Mouse (Mus musculus) subcutaneous adipose tissue, adult 2 months (tissue): ENCODE results near the gene Tmem151a. TPM values are rescaled to one million over a fixed set of nuclear protein-coding genes. Genes with fewer than 3 reads are reported as not detected.

Experiments used
- polyA plus RNA-seq: library from polyadenylated mRNA; depleted of rRNA; stranded (reverse); fragments of >200 nt; gene quantifications from 2 replicates; pipeline ENCODE4 v1.2.3, GENCODE M21; 2012; ENCODE audit warnings: low replicate concordance; rRNA removed

Gene Tmem151a
- polyA plus RNA-seq = 2.0 and 9.4 TPM in 2 replicates

DNA sequence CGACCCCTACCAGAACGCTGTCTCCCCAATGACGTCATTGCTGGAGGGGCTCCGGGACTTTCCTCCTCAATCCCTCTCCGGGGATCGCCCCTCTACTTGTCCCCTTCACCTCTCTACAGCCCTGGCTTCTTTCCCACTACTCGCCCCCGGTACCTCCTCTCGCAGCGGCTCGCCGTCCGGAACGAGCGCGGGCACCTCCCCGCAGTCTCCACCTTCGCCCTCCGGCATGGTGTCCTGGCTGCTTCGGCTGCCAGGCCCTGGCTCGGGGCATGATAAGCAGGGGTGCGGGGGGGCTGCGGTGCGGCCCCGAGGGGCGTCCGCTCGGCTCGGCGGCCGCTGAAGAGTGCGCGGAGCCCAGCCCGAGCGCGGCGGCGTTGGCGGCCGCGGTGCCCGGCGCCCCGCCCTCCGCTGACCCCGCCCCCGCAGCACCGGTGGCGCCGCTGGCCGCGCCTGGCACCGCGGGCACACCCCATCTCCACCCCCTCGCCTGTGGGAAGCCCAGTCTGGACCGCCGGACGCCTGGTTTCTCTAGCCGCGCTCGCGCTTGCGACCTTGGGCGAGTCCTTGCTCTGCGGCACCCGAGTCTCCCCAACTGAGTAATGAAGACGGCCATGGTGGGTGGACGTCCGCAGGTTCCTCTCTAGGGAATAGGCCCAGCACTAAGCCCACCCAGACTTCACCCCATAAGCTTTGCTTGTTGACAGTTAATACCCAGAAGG, at the start of gene Tmem151a:
Gene Tmem151a, minus strand, starts transcription at position 387 of the 719 bp plus-strand sequence.

DNA sequence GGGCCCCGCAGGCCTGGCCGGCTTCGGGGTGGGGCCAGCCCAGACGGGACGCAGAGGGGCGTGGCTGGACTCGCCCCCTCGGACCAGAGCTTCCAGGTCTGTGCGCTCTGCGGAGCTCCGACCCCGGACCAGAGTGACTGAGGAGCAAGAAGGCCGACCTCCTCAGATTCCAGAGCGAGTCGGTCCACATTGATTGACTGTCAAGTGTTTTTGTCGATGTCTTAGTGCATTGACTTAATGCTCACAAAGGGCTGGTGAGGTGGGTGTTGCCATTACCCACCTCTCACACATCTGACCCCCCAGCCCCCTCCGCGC, 33.0 kb upstream of the Tmem151a start, which contains the start of gene Klc2:
Gene Klc2, minus strand, starts transcription at position 177 of the 315 bp plus-strand sequence.

DNA sequence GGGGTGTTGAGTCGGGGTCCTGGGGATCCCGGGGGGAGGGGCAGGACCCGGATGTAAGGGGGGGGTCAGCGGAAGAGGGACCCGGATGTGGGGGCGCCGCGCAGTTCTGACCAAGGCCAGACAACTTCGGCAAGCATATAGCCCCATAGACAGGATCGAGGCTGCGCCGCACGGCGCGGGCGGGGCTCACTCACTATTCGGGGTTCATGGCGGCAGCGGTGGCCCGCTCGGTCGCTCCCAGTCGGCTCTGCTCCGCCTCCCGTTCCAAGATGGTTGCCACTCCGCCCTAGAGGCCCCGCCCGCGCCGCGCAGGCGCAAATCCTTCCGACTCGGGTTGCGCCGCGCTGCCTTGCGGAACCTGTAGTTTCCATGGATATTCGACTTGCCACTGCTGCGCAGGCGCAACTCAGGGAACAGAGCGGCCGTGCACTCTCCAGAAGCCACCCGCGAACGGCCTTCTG, 21.4 kb upstream of the Tmem151a start, which contains the start of gene Rab1b:
Gene Rab1b, minus strand, starts transcription at position 342 of the 461 bp plus-strand sequence.

DNA sequence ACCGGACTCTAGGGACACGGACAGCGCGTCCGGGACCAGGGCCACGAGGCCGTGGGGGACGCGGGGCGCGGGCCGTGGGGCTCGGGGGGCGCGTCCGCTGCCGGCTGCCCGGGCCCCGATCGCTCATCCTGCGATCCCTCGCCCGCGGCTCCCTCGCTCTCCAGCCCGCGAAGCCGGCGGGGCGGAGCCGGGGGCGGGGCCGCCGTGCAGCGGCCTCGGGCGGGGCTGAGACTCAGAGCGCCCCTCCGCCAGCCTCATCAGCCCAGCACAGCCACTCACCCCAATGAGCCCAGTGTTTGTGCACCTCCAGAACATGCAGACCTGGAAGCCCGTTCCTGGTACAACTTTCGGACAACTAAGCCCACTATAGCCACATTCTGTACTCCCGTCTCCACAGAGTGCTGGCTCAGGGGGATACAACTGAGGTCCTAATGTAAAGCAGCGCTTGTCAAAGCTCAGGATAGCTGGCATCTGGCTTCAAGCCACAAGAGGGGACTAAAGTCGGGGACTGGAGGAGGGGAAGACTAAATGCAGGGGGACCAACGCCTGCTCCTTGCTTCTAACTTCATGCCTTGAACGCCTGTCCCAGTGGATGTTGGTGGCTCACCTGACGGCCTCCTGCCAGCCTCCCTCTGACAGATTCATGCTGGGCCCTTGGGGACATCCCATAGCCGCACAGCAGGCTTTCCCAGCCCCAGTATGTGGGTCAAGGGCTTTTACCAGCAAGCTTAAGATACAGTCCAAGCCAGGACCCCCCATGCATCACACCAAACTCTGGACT, 13.2 kb upstream of the Tmem151a start, which contains the start of gene Cnih2:
Gene Cnih2, minus strand, starts transcription at position 159 of the 781 bp plus-strand sequence.

DNA sequence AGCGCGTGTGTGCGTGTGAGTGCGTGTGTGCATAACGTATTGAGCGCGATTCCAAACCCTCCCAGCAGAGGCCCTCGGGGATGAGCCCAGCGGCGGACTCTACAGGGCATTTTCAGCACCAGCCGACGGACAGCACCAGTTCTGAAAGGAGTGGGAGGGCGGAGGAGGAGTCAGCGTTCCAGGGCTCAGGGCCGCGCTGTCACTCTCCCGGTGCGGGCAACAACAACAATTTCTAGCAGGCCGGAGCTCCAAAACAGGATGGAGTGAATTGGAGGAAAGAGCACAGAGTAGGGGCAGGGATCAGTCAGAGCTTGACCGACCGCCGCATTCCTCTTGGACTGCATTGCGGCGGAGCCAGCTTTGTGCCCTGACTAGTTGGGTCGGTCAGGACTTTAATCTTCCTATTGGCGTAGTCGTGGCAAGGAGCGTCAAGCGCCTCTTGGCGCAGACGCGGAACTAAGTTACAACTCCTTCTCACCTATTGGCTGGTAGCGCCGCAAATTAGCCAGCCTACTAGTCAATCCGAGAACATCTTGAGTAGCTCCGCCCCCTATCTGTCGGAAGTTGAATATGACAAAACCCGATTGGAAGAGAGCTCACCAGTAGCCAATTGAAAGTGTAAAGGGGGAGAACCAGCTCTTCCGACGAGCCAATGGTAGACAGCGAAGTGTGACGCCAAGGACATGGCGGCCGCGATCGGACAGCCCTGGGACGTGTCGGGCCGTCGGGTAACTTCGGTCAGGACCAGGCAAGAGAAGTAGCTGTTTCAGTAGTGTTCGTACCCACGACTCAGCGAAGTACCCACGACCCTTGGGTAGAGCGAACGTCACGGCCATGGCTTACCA, 2.8 kb upstream of the Tmem151a start, which contains the start of gene Yif1a:
Gene Yif1a, plus strand, starts transcription at position 655 of the 845 bp plus-strand sequence.

DNA sequence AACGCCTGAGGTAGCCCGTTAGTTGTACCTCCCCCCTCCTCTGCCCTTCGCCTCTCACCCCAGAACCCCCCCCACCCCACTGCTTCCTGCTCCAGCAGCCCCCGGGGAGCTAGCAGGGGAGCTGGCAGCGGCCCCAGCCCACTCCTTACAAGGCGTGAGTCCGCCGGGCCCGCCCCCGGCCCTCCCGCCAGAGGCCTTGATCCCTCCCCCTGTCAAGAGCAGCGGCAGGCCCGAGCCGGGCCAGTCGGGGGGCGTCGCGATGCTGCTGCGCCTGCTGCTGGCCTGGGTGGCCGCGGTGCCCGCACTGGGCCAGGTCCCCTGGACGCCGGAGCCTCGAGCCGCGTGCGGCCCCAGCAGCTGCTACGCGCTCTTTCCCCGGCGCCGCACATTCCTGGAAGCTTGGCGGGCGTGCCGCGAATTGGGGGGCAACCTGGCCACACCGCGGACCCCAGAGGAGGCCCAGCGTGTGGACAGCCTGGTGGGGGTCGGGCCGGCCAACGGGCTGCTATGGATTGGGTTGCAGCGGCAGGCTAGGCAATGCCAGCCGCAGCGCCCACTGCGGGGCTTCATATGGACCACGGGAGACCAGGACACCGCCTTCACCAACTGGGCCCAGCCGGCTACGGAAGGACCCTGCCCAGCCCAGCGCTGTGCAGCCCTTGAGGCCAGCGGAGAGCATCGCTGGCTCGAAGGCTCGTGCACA, 17.3 kb downstream of the Tmem151a start, which contains the start of gene Cd248:
Gene Cd248, plus strand, starts transcription at position 212 of the 703 bp plus-strand sequence.

DNA sequence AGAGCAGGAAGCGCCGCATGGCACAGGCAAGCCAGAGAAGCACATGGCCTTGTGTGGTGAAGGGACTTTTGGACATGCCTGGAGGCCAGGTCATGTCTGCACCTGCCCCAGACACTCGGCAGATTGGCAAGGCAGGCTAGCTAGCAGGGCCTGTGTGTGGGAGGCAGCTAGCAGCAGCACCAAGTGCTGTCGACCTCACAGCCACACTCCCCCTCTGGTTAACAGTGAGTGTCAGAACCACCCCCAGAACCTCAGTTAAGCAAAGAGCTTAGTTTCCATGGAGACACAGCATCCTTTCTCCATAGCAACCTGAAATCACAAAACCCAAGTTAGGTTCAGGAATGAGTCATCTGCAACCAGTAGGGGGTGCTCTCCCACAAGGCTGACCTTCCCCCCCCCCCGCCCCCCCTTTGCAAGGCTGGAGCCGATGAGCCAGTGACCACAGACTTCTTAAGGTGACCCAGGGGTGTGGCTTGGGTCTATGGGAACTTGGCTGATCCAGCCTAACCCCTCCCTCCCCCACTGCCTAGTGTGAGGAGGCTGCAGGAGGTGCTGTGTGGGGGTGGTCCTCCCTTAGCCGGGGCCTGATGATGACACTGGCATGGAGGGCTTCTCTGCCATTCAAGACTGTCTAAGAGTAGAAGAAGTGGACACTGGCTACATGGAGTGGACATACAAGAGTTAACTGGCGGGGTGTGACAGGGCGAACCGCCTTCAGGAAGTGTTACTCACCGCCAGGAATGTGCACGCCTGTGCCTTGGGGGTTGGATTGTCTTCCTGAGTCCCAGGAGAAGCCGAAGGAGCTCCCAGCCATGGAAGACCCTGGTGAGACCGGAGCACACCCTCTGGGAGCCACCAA, 35.1 kb downstream of the Tmem151a start, which contains the start of gene Rin1:
Gene Rin1, plus strand, starts transcription at position 435 of the 859 bp plus-strand sequence.

DNA sequence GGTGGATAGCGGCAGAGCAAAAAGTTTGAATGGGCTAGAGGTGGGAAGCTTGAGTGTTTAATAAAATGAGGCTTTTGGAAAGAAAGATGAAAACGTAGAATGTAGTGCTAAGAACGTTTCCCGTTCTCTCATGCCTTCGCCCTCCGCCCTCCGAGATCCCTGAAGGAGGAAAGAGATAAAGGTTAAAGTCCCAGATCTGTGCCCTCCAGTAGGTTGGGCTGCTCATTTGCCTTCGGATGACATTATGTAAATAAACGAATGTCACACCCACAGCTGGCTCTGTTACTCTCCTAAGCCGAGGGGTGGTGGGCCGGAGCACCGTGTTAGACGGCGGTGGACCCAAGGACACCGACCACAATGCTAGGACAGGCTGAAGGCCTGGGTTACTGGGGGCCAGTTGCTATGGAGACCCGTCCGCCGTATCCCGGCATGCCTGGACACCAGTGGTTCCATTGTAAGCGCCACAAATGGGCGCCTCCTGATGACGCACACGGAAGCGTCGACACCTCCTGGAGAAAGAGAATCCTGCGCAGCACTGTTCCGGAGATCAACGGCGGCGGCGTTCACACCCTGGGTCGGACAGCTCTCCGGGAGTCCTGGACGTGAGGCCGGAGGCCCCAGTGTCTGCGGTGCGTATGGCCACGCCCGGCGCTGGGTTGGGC, 44.3 kb downstream of the Tmem151a start, which contains the start of gene Brms1:
Gene Brms1, plus strand, starts transcription at position 493 of the 662 bp plus-strand sequence.

DNA sequence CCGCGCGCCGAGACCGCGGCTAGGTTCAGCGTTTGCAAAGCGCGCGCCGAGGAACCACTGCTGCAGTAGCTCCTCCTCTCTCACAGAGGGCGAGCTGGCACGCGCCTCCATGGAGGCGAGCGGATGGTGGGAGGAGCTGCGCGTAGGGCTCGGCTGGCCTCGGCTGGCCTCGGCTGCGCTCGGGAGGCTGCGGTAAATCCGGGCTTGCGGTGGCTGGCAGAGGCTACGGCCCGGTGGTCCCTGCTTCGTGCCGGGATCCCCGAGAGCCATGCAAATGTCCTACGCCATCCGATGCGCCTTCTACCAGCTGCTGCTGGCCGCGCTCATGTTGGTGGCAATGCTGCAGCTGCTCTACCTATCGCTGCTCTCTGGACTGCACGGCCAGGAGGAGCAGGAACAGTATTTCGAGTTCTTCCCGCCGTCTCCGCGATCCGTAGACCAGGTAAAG, 46.6 kb downstream of the Tmem151a start, which contains the start of the genes B4gat1 and AC124502.3:
Gene B4gat1, plus strand, starts transcription at position 118 of the 448 bp plus-strand sequence.
Gene AC124502.3, plus strand, starts transcription at position 183 of the 448 bp plus-strand sequence.

DNA sequence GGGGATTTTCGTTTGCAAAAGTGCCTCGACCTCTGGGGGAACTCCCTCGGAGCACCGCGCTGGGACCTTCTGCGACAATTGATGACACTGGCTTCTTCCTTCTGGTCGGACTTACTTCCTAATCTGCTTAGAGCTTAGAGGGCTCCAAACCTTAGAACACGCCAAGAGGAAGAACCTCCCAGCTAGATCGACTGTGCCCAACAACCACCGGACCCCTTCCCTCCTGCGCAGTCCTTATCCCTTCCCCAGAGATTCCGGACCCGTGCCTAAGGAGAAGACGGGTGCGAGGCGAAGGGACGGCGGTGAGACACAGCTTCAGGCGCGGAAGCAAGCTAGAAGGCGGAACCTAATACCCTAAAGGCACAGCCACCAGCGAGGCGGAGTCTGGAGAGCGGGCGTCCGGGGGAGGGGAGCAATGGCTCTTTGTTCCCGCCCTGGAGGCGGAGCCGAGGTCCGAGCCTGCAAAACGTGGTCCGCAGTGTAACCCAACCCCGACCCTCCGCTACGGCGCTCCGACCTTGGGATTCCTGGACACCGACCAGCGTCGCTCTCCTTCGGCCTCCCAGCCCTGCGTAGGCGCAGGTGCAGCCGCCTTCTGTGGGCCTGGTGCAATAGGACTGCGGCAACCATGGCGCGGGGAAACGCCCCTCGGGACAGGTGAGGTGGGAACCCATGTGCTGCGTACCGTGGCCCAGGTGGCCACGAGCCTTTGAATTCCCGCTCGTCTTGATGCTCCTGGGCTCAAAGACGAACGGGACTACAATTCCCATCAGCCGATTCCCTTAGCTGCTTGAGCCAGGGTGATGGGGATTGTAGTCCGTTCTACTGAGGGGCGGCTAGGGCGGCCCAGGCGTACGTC, 61.5 kb downstream of the Tmem151a start, which contains the start of gene Slc29a2:
Gene Slc29a2, plus strand, starts transcription at position 240 of the 859 bp plus-strand sequence.

Other genes starting within 250 kb of the Tmem151a start
- 46.5 and 55.3 TPM in 2 replicates for gene Ccs, start 246.2 kb downstream of the Tmem151a start, polyA plus RNA-seq
- gene Ccdc87, start 246.2 kb downstream of the Tmem151a start, polyA plus RNA-seq = 0.13 and 0.16 TPM in 2 replicates
- gene Ctsf, start 230.4 kb downstream of the Tmem151a start, polyA plus RNA-seq = 105 and 179 TPM in 2 replicates
- gene Actn3, start 207.6 kb downstream of the Tmem151a start, polyA plus RNA-seq = 1.5 and 1.6 TPM in 2 replicates
- gene Zdhhc24, start 206.9 kb downstream of the Tmem151a start, polyA plus RNA-seq = 28.3 and 28.8 TPM in 2 replicates
- 4.1 and 7.4 TPM in 2 replicates for gene Bbs1, start 178.9 kb downstream of the Tmem151a start, polyA plus RNA-seq
- gene Dpp3, start 157.2 kb downstream of the Tmem151a start, polyA plus RNA-seq = 75.1 and 132 TPM in 2 replicates
- 5.9 and 11.0 TPM in 2 replicates for gene Peli3, start 142.4 kb downstream of the Tmem151a start, polyA plus RNA-seq
- 32.2 and 40.6 TPM in 2 replicates for gene Mrpl11, start 123.4 kb downstream of the Tmem151a start, polyA plus RNA-seq
- 1.3 and 12.3 TPM in 2 replicates for gene Npas4, start 95.2 kb downstream of the Tmem151a start, polyA plus RNA-seq
- gene Slc29a2, start 61.7 kb downstream of the Tmem151a start, polyA plus RNA-seq = 6.3 and 23.7 TPM in 2 replicates
- 47.3 and 48.9 TPM in 2 replicates for gene B4gat1, start 46.7 kb downstream of the Tmem151a start, polyA plus RNA-seq
- gene AC124502.3, start 46.6 kb downstream of the Tmem151a start, polyA plus RNA-seq = 0.40 and 0.49 TPM in 2 replicates
- gene Brms1, start 44.2 kb downstream of the Tmem151a start, polyA plus RNA-seq = 30.7 and 31.8 TPM in 2 replicates
- gene Rin1, start 35.0 kb downstream of the Tmem151a start, polyA plus RNA-seq = 7.9 and 14.8 TPM in 2 replicates
- gene Cd248, start 17.5 kb downstream of the Tmem151a start, polyA plus RNA-seq = 89.6 and 139 TPM in 2 replicates
- gene Yif1a, start 3.0 kb upstream of the Tmem151a start, polyA plus RNA-seq = 187 and 209 TPM in 2 replicates
- gene Cnih2, start 13.0 kb upstream of the Tmem151a start, polyA plus RNA-seq = 0.57 and 4.0 TPM in 2 replicates
- 251 and 376 TPM in 2 replicates for gene Rab1b, start 21.5 kb upstream of the Tmem151a start, polyA plus RNA-seq
- 29.8 and 50.9 TPM in 2 replicates for gene Klc2, start 33.0 kb upstream of the Tmem151a start, polyA plus RNA-seq
- 23.2 and 41.8 TPM in 2 replicates for gene Pacs1, start 187.6 kb upstream of the Tmem151a start, polyA plus RNA-seq
- gene Sf3b2, start 209.9 kb upstream of the Tmem151a start, polyA plus RNA-seq = 65.2 and 132 TPM in 2 replicates
- 0.06 TPM in 1 of 2 replicates, not detected in the other for gene Gal3st3, start 212.8 kb upstream of the Tmem151a start, polyA plus RNA-seq